Mouse (Mus musculus) heart, embryonic 15.5 days (tissue): ENCODE measurements around the gene Epas1. TPM values are rescaled to one million over a fixed set of nuclear protein-coding genes. Genes with fewer than 3 reads are reported as not detected.

ENCODE experiments used
- ATAC-seq: fragments of 200-750 bp; cut with Nextera tagmentation; replicated peaks from 2 replicates; pipeline ENCODE4 v1.8.0; 2017; ENCODE audit warnings: low read depth, moderate TSS enrichment; ENCODE audit not compliant: insufficient number of reproducible peaks, insufficient read depth, low FRiP score
- H3K27ac ChIP-seq: fragments of 300-500 bp; sonication (generic); 2 replicates; pipeline ENCODE4 v1.5.1; 2015; ENCODE audit warnings: mild to moderate bottlenecking, inconsistent platforms
- H3K27me3 ChIP-seq: fragments of 300-500 bp; sonication (generic); 2 replicates; pipeline ENCODE4 v1.6.1; 2015; ENCODE audit warnings: inconsistent platforms
- H3K36me3 ChIP-seq: fragments of 300-500 bp; sonication (generic); 2 replicates; pipeline ENCODE4 v1.6.1; 2015; ENCODE audit warnings: mild to moderate bottlenecking, inconsistent platforms
- H3K4me1 ChIP-seq: fragments of 300-500 bp; sonication (generic); replicated peaks from 2 replicates; pipeline ENCODE4 v1.6.1; 2015; ENCODE audit warnings: inconsistent platforms
- H3K4me2 ChIP-seq: fragments of 300-500 bp; sonication (generic); 2 replicates; pipeline ENCODE4 v1.6.1; 2015; ENCODE audit warnings: inconsistent platforms, mild to moderate bottlenecking, moderate library complexity
- H3K4me3 ChIP-seq: fragments of 300-500 bp; sonication (generic); 2 replicates; pipeline ENCODE4 v1.5.1; 2015; ENCODE audit warnings: mild to moderate bottlenecking, inconsistent platforms
- H3K9ac ChIP-seq: fragments of 300-500 bp; sonication (generic); 2 replicates; pipeline ENCODE4 v1.6.1; 2015; ENCODE audit warnings: mild to moderate bottlenecking, inconsistent platforms
- H3K9me3 ChIP-seq: fragments of 300-500 bp; sonication (generic); replicated peaks from 2 replicates; pipeline ENCODE4 v1.6.1; 2016; ENCODE audit warnings: inconsistent platforms
- WGBS: fragments of 180-500 bp; shearing (Covaris S2); methylation state at CpG from one replicate; pipeline ENCODE4 v1.1.7; 2015; ENCODE audit warnings: mixed read lengths; 5-methylcytosine and 5-hydroxymethylcytosine counted together
- polyA plus RNA-seq: library from polyadenylated mRNA; unstranded; fragments of >200 nt; fragmentation: Nextera tagmentation; extraction: Ambion mirVana; gene quantifications from 2 replicates; pipeline ENCODE4 v1.2.1, GENCODE M21; 2015

Epas1 gene
- polyA plus RNA-seq, 1 experiment from 2014 or later = 7.1 TPM

GRCm38 (mm10) chr17:86829383-86830175 is 76.1 kb downstream of the Epas1 start:
- no peak for ATAC-seq
- 84% methylated on average over 13 of the region's 13 CpGs for WGBS
- Histone ChIP-seq H3K27ac (no peak overlapping the region), H3K4me3 (no peak overlapping the region), H3K36me3 (no peaks in the 10 kb centered on the region), H3K27me3 (no peaks in the 10 kb centered on the region), H3K9me3 (no peaks in the 10 kb centered on the region), H3K4me2 (no peak overlapping the region), H3K9ac (no peak overlapping the region), H3K4me1 (no peaks in the 10 kb centered on the region)

- Histone ChIP-seq H3K9ac (no peak overlapping the region), H3K4me3 (no peak overlapping the region), H3K9me3 (no peaks in the 10 kb centered on the region), H3K36me3 (no peaks in the 10 kb centered on the region), H3K27ac (no peak overlapping the region), H3K4me1 (no peaks in the 10 kb centered on the region), H3K27me3 (no peaks in the 10 kb centered on the region), H3K4me2 (no peak overlapping the region)
- WGBS = 86% methylated on average over 12 of the region's 12 CpGs
- no peak for ATAC-seq
Measured at GRCm38 (mm10) chr17:86830893-86831292, 77.4 kb downstream of the Epas1 start.

DNA sequence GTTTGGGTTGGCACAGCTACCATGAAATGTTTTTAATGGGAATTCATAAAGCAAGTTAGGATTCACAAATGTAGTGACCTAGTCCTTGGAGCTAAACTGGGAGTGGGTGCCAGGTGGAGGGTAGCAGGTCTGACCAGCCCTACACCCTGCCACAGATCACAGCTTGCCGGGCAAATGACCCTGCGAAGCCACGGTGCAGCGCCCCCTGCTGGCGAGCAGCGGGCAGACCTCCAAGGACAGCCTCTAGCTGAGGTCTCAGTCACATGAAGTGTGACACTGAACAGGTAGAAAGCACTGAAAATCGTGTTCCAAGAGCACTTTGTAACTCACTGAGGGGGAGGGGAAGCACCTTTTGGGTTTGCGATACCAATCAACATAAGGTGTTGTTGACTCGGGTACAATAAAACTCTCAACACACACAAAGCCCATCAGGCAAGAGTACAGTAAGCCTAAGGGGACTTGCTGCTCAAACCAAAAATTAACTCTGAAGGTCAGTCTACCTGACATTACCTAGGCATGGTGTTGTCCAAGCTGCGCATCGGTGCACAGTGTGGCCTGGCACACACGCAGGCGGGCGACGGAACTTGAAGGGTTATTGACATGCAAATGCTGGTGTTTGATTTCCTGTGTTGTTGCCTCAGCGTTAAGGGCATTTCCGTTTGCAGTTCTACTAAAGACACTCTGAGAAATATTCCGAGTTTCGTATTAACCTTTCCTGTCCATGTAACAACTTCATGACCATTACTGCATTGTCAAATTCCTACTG is 79.2 kb downstream of the Epas1 start:
- Histone ChIP-seq H3K4me2 (no peak overlapping the region), H3K36me3 (no peaks in the 10 kb centered on the region), H3K4me1 (no peaks in the 10 kb centered on the region), H3K27ac (no peak overlapping the region), H3K9ac (no peak overlapping the region), H3K9me3 (no peaks in the 10 kb centered on the region), H3K27me3 (no peaks in the 10 kb centered on the region), H3K4me3 (no peak overlapping the region)
- 71% methylated on average over 19 of the region's 19 CpGs for WGBS
- ATAC-seq = no peak

- WGBS = 90% methylated on average over 10 of the region's 10 CpGs
- Histone ChIP-seq H3K4me3 (no peak overlapping the region), H3K36me3 (no peaks in the 10 kb centered on the region), H3K9me3 (no peaks in the 10 kb centered on the region), H3K27me3 (no peaks in the 10 kb centered on the region), H3K9ac (no peak overlapping the region), H3K4me1 (no peaks in the 10 kb centered on the region), H3K4me2 (no peak overlapping the region), H3K27ac (no peak overlapping the region)
- ATAC-seq = no peak
Measured at GRCm38 (mm10) chr17:86833945-86834344, 80.4 kb downstream of the Epas1 start.

GRCm38 (mm10) chr17:86839308-86839707 is 85.8 kb downstream of the Epas1 start:
- H3K9ac ChIP-seq = no peak overlapping the region
- H3K9me3 ChIP-seq = no peaks in the 10 kb centered on the region
- H3K4me3 ChIP-seq = no peak overlapping the region
- H3K27me3 ChIP-seq = no peaks in the 10 kb centered on the region
- no peaks in the 10 kb centered on the region for H3K36me3 ChIP-seq
- 83% methylated on average over 5 of the region's 5 CpGs for WGBS
- no peak overlapping the region for H3K27ac ChIP-seq
- ATAC-seq = no peak
- H3K4me2 ChIP-seq = no peak overlapping the region
- H3K4me1 ChIP-seq = no peaks in the 10 kb centered on the region

DNA sequence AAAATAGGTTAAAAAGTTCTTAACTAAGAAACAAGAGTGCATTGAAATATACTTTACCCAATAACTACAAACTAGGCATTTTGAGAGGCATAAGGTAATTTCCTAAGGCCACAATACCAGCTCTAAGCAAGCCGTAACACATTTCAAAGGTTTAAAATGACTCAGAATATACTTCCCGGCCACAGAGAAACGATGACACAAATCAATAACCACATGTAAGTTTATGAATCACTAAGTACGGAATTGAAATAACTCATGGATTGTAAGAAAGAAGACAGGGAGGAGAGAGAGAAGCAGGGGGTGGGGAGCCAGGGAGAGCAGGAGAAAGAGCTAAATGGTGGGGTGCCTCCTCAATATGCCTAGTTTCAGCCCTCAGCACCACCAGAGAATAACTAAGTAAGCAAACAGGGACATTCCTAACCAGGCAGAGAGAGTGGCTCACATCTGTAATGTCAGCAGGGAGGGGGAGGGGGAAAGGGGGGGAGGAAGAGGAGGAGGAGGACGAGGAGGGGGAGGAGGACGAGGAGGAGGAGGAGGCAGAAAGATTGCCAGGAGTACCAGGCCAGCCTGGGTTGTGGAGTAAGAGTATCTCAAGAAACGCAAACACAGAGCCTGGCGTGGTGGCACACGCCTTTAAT is 97.3 kb downstream of the Epas1 start:
- no peak for ATAC-seq
- 65% methylated on average over 9 of the region's 9 CpGs for WGBS

GRCm38 (mm10) chr17:86851782-86852181 is 98.3 kb downstream of the Epas1 start:
- no peaks in the 10 kb centered on the region for H3K9me3 ChIP-seq
- WGBS = 80% methylated on average over 2 of the region's 2 CpGs
- no peaks in the 10 kb centered on the region for H3K4me1 ChIP-seq
- H3K4me2 ChIP-seq = no peak overlapping the region
- no peak for ATAC-seq
- H3K27me3 ChIP-seq = no peaks in the 10 kb centered on the region
- H3K36me3 ChIP-seq = no peaks in the 10 kb centered on the region
- no peak overlapping the region for H3K27ac ChIP-seq
- H3K4me3 ChIP-seq = no peak overlapping the region
- H3K9ac ChIP-seq = no peak overlapping the region

More for the DNA sequence above, 97.3 kb downstream of the Epas1 start:
- Histone ChIP-seq H3K36me3 (no peaks in the 10 kb centered on the region), H3K4me3 (no peak overlapping the region), H3K4me2 (no peak overlapping the region), H3K9ac (no peak overlapping the region), H3K27ac (no peak overlapping the region), H3K4me1 (no peaks in the 10 kb centered on the region), H3K27me3 (no peaks in the 10 kb centered on the region), H3K9me3 (no peaks in the 10 kb centered on the region; the same call in 1 of the 2 replicates)

GRCm38 (mm10) chr17:86852591-86853031 is 99.1 kb downstream of the Epas1 start:
- WGBS = 56% methylated on average over 13 of the region's 13 CpGs
- Histone ChIP-seq H3K9ac (no peak overlapping the region), H3K4me2 (no peak overlapping the region), H3K9me3 (no peaks in the 10 kb centered on the region), H3K4me3 (no peak overlapping the region), H3K27me3 (no peaks in the 10 kb centered on the region), H3K27ac (no peak overlapping the region), H3K4me1 (no peaks in the 10 kb centered on the region), H3K36me3 (no peaks in the 10 kb centered on the region)
- no peak for ATAC-seq

- Histone ChIP-seq H3K36me3 (no peaks in the 10 kb centered on the region), H3K9me3 (no peaks in the 10 kb centered on the region), H3K27ac (no peak overlapping the region), H3K4me2 (no peak overlapping the region), H3K4me3 (no peak overlapping the region), H3K27me3 (no peaks in the 10 kb centered on the region), H3K4me1 (no peaks in the 10 kb centered on the region), H3K9ac (no peak overlapping the region)
- WGBS = 88% methylated on average over 8 of the region's 8 CpGs
- no peak for ATAC-seq
Measured at GRCm38 (mm10) chr17:86870586-86870985, 117.1 kb downstream of the Epas1 start.

GRCm38 (mm10) chr17:86872643-86873042 is 119.1 kb downstream of the Epas1 start:
- ATAC-seq = no peak
- H3K9ac ChIP-seq = no peak overlapping the region
- no peak overlapping the region for H3K4me2 ChIP-seq
- no peaks in the 10 kb centered on the region for H3K4me1 ChIP-seq
- no peaks in the 10 kb centered on the region for H3K36me3 ChIP-seq
- WGBS = 51% methylated on average over 6 of the region's 6 CpGs
- no peaks in the 10 kb centered on the region for H3K27me3 ChIP-seq
- no peak overlapping the region for H3K27ac ChIP-seq
- no peak overlapping the region for H3K4me3 ChIP-seq
- H3K9me3 ChIP-seq = no peaks in the 10 kb centered on the region

GRCm38 (mm10) chr17:86876940-86877339 is 123.4 kb downstream of the Epas1 start:
- no peaks in the 10 kb centered on the region for H3K4me1 ChIP-seq
- H3K36me3 ChIP-seq = no peaks in the 10 kb centered on the region
- H3K27ac ChIP-seq = no peak overlapping the region
- H3K27me3 ChIP-seq = no peaks in the 10 kb centered on the region
- no peak overlapping the region for H3K4me2 ChIP-seq
- 80% methylated on average over 9 of the region's 9 CpGs for WGBS
- H3K4me3 ChIP-seq = no peak overlapping the region
- no peaks in the 10 kb centered on the region for H3K9me3 ChIP-seq
- no peak overlapping the region for H3K9ac ChIP-seq
- ATAC-seq = no peak
